Mouse (Mus musculus) MEL (cell line): ENCODE measurements around the gene Sbf1. TPM values are rescaled to one million over a fixed set of nuclear protein-coding genes. Genes with fewer than 3 reads are reported as not detected.

ENCODE experiments used
- DNase-seq: peaks from one replicate; pipeline ENCODE4 v3.0.0; 2011; ENCODE audit warnings: low read depth, low spot score
- H3K27ac ChIP-seq: 2 replicates; pipeline ENCODE4 v1.5.1; 2012; ENCODE audit warnings: low read depth, mild to moderate bottlenecking, control low read depth, low read length, moderate library complexity; ENCODE audit not compliant: control insufficient read depth
- H3K27me3 ChIP-seq, 2 experiments: fragments of 150-350 bp in 1 of 2; sonication (generic) in 1 of 2; 2 replicates each; pipeline ENCODE4 v1.6.1; 2012; ENCODE audit warnings: low read length in 2 of 2, mild to moderate bottlenecking in 2 of 2, improper control_type of control experiment in 1 of 2, moderate library complexity in 1 of 2; ENCODE audit not compliant: insufficient read depth in 2 of 2, control insufficient read depth in 1 of 2
- H3K36me3 ChIP-seq, 2 experiments: 2 replicates each; pipeline ENCODE4 v1.6.1; 2012 to 2014; ENCODE audit warnings: low read length in 2 of 2, improper control_type of control experiment in 1 of 2, inconsistent platforms in 1 of 2, mild to moderate bottlenecking in 1 of 2; ENCODE audit not compliant: insufficient read depth in 2 of 2, control insufficient read depth in 1 of 2
- H3K4me1 ChIP-seq, 2 experiments: fragments of 150-350 bp in 1 of 2; sonication (generic) in 1 of 2; 2 replicates each; pipeline ENCODE4 v1.6.1; 2012; ENCODE audit warnings: low read length in 2 of 2, improper control_type of control experiment in 1 of 2, mild to moderate bottlenecking in 1 of 2; ENCODE audit not compliant: insufficient read depth in 2 of 2, control insufficient read depth in 1 of 2
- H3K4me3 ChIP-seq, 2 experiments: fragments of 150-350 bp in 1 of 2; sonication (generic) in 1 of 2; 2 replicates each; pipeline ENCODE4 v1.5.1; 2012; ENCODE audit warnings: low read depth in 2 of 2, low read length in 2 of 2, mild to moderate bottlenecking in 2 of 2, moderate library complexity in 2 of 2, control low read depth in 1 of 2, improper control_type of control experiment in 1 of 2; ENCODE audit not compliant: control insufficient read depth in 1 of 2, insufficient read depth in 1 of 2
- H3K79me2 ChIP-seq: 2 replicates; pipeline ENCODE4 v1.6.1; 2012; ENCODE audit warnings: mild to moderate bottlenecking, low read length, moderate library complexity; ENCODE audit not compliant: control insufficient read depth, poor library complexity, insufficient read depth
- H3K9ac ChIP-seq: 2 replicates; pipeline ENCODE4 v1.6.1; 2012; ENCODE audit warnings: low read depth, mild to moderate bottlenecking, control low read depth, low read length, moderate library complexity; ENCODE audit not compliant: control insufficient read depth, poor library complexity, severe bottlenecking
- H3K9me3 ChIP-seq: fragments of 150-350 bp; sonication (generic); replicated peaks from 2 replicates; pipeline ENCODE4 v1.6.1; 2012; ENCODE audit warnings: mild to moderate bottlenecking, low read length, improper control_type of control experiment, moderate library complexity; ENCODE audit not compliant: insufficient read depth
- BHLHE40 ChIP-seq: IDR thresholded peaks from 2 replicates; pipeline ENCODE4 v1.6.1; 2012; ENCODE audit warnings: low read depth, mild to moderate bottlenecking, inconsistent platforms, low read length, improper control_type of control experiment, borderline replicate concordance
- EP300 ChIP-seq, 2 experiments: IDR thresholded peaks; 2 replicates each; pipeline ENCODE4 v1.6.1; 2011; ENCODE audit warnings: improper control_type of control experiment in 2 of 2, low read length in 2 of 2, low read depth in 1 of 2, mild to moderate bottlenecking in 1 of 2
- ETS1 ChIP-seq: IDR thresholded peaks from 2 replicates; pipeline ENCODE4 v1.6.1; 2012; ENCODE audit warnings: low read depth, mild to moderate bottlenecking, inconsistent platforms, low read length, improper control_type of control experiment, moderate library complexity
- GATA1 ChIP-seq: IDR thresholded peaks from 2 replicates; pipeline ENCODE4 v1.6.1; 2011; ENCODE audit warnings: low read depth, low read length, improper control_type of control experiment
- HCFC1 ChIP-seq: IDR thresholded peaks from 2 replicates; pipeline ENCODE4 v1.6.1; 2012; ENCODE audit warnings: low read depth, mild to moderate bottlenecking, inconsistent platforms, low read length, improper control_type of control experiment, moderate library complexity
- MXI1 ChIP-seq: IDR thresholded peaks from 2 replicates; pipeline ENCODE4 v1.6.1; 2011; ENCODE audit warnings: mild to moderate bottlenecking, low read depth, low read length, improper control_type of control experiment
- MYC ChIP-seq: IDR thresholded peaks from 2 replicates; pipeline ENCODE4 v1.6.1; 2011; ENCODE audit warnings: low read depth, mild to moderate bottlenecking, low read length, improper control_type of control experiment, moderate library complexity
- NRF1 ChIP-seq: IDR thresholded peaks from 2 replicates; pipeline ENCODE4 v1.6.1; 2014; ENCODE audit warnings: low read depth, mild to moderate bottlenecking, inconsistent platforms, low read length, improper control_type of control experiment, moderate library complexity; ENCODE audit not compliant: poor library complexity, insufficient read depth, severe bottlenecking
- RAD21 ChIP-seq: IDR thresholded peaks from 2 replicates; pipeline ENCODE4 v1.6.1; 2011; ENCODE audit warnings: mild to moderate bottlenecking, low read depth, low read length, improper control_type of control experiment
- RCOR1 ChIP-seq: IDR thresholded peaks from 2 replicates; pipeline ENCODE4 v1.6.1; 2012; ENCODE audit warnings: low read depth, mild to moderate bottlenecking, inconsistent platforms, low read length, improper control_type of control experiment
- SIN3A ChIP-seq: IDR thresholded peaks from 2 replicates; pipeline ENCODE4 v1.6.1; 2012; ENCODE audit warnings: low read length, improper control_type of control experiment, inconsistent platforms
- SMC3 ChIP-seq: IDR thresholded peaks from 2 replicates; pipeline ENCODE4 v1.6.1; 2011; ENCODE audit warnings: low read depth, low read length, improper control_type of control experiment
- TAL1 ChIP-seq: IDR thresholded peaks from 2 replicates; pipeline ENCODE4 v1.6.1; 2012; ENCODE audit warnings: mild to moderate bottlenecking, inconsistent platforms, low read length, moderate library complexity, mixed read lengths
- TCF12 ChIP-seq: IDR thresholded peaks from 2 replicates; pipeline ENCODE4 v1.6.1; 2014; ENCODE audit warnings: low read depth, mild to moderate bottlenecking, inconsistent platforms, low read length, improper control_type of control experiment, moderate library complexity
- USF2 ChIP-seq, 2 experiments: IDR thresholded peaks; 2 replicates each; pipeline ENCODE4 v1.6.1; 2011 to 2012; ENCODE audit warnings: improper control_type of control experiment in 2 of 2, low read length in 2 of 2, borderline replicate concordance in 1 of 2, inconsistent platforms in 1 of 2, low read depth in 1 of 2, mild to moderate bottlenecking in 1 of 2; ENCODE audit not compliant: insufficient read depth in 1 of 2
- ZC3H11A ChIP-seq: IDR thresholded peaks from 2 replicates; pipeline ENCODE4 v1.6.1; 2012; ENCODE audit warnings: low read depth, mild to moderate bottlenecking, inconsistent platforms, low read length, improper control_type of control experiment
- ZKSCAN1 ChIP-seq: IDR thresholded peaks from 2 replicates; pipeline ENCODE4 v1.6.1; 2012; ENCODE audit warnings: low read depth, mild to moderate bottlenecking, inconsistent platforms, low read length, improper control_type of control experiment, moderate library complexity
- ZNF384 ChIP-seq: IDR thresholded peaks from 2 replicates; pipeline ENCODE4 v1.6.1; 2012; ENCODE audit warnings: low read depth, mild to moderate bottlenecking, inconsistent platforms, low read length, improper control_type of control experiment
- polyA plus RNA-seq, 2 experiments: library from polyadenylated mRNA; stranded (reverse) in 1 of 2; unstranded in 1 of 2; fragments of >175 nt in 1 of 2; fragments of >200 nt in 1 of 2; gene quantifications; 2 replicates each; pipeline versions ENCODE4 v1.2.1 to v1.2.4; 2012; ENCODE audit warnings: low replicate concordance in 2 of 2, low read depth in 1 of 2; ENCODE audit not compliant: insufficient read length in 2 of 2, insufficient read depth in 1 of 2, missing spikeins in 1 of 2
- total RNA-seq: library from RNA; depleted of rRNA; stranded (reverse); fragments of 300-350 nt; gene quantifications from 2 replicates; pipeline ENCODE4 v1.2.3, GENCODE M21; 2012

Gene Sbf1
- total and polyA plus RNA-seq, 3 experiments: 80.4 to 147 TPM; not detected in 1

DNA sequence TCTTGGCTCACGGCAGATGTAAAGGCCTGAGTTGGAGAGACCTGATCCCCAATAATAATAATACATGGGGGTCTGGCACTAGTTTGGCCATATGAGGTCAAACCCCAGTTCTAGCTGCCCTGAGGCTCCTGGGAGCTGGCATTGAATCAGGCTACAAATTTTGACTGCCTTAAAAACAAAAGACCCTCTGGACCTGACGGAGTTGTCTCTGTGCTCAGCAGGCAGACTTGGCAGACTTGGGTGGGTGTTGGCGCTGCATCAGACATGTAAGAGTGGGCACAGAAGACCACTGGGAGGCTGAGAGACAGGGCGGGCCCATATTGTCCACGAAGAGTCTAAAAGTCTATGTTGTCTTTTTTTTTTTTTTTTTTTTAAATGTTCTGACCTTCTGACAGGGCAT lies 28.5 kb downstream of the Sbf1 start:
- Histone ChIP-seq H3K9me3 (no peaks in the 10 kb centered on the region), H3K36me3 (peaks cover 13 to 20% of the 10 kb centered on the region in 2 experiments), H3K4me1 (peaks cover 12 to 14% of the 10 kb centered on the region in 2 experiments), H3K27me3 (no peaks in the 10 kb centered on the region), H3K9ac (no peak overlapping the region), H3K27ac (no peak overlapping the region), H3K79me2 (no peaks in the 10 kb centered on the region), H3K4me3 (no peak overlapping the region)
- TF ChIP-seq ZNF384: no peak; the same call in 1 of the 2 replicates
- TF ChIP-seq ZKSCAN1: no peak
- TF ChIP-seq SIN3A: no peak
- no peak for TF ChIP-seq NRF1
- TF ChIP-seq HCFC1: no peak
- DNase-seq: no peak

DNA sequence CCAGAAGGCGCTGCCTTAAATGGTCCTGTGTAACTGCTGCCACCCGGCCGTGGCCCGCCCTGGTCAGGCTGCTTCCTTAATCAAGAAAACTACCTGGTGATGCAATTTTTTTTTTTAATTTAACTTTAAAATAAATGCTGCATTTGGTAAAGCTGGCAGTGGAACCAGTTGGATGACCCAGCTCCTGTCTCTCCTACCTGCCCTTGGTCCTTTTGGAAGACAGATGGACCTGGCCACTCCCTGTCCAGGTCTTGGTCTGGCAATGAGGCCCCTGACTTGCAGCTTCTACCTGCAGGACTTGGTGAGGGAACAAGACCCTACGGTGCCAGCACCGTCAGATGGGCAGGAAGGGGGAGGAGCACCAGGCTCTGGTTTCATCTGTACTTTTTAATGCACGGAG lies 29.0 kb downstream of the Sbf1 start:
- Histone ChIP-seq H3K36me3 (peaks cover 13 to 20% of the 10 kb centered on the region in 2 experiments), H3K27ac (no peak overlapping the region), H3K4me1 (peaks cover 12 to 14% of the 10 kb centered on the region in 2 experiments), H3K9me3 (no peaks in the 10 kb centered on the region), H3K4me3 (no peak overlapping the region), H3K9ac (no peak overlapping the region), H3K79me2 (no peaks in the 10 kb centered on the region), H3K27me3 (no peaks in the 10 kb centered on the region)
- TF ChIP-seq HCFC1: no peak
- no peak for TF ChIP-seq SIN3A
- no peak for TF ChIP-seq MYC
- no peak for TF ChIP-seq RCOR1
- TF ChIP-seq BHLHE40: no peak
- TF ChIP-seq USF2 (IDR thresholded peaks at IDR 0.05; ENCODE audit: borderline replicate concordance in 1 of 2, insufficient read depth in 1 of 2, low read depth in 1 of 2, low read length in 2 of 2): no peak
- no peak for TF ChIP-seq SMC3
- no peak for DNase-seq

- H3K9ac ChIP-seq: no peak overlapping the region
- peak; percentile 68 for DNase-seq
- H3K79me2 ChIP-seq: no peaks in the 10 kb centered on the region
- H3K27me3 ChIP-seq: no peaks in the 10 kb centered on the region
- H3K9me3 ChIP-seq: no peaks in the 10 kb centered on the region
- no peak overlapping the region for H3K4me3 ChIP-seq
- peaks cover 12 to 14% of the 10 kb centered on the region in 2 experiments for H3K4me1 ChIP-seq
- H3K36me3 ChIP-seq: peaks cover 8 to 20% of the 10 kb centered on the region in 2 experiments
- peak overlapping the region; percentile 48 for H3K27ac ChIP-seq
- TF ChIP-seq MXI1 (peak; percentile 37; the same call in 1 of the 2 replicates), ETS1 (peak; percentile 92), RAD21 (no peak), GATA1 (peak; percentile 84), BHLHE40 (peak; percentile 24; the same call in 1 of the 2 replicates), ZC3H11A (no peak), TAL1 (peak; percentile 58), SIN3A (peak; percentile 62; the same call in 1 of the 2 replicates), EP300 (IDR thresholded peaks at IDR 0.05; ENCODE audit: low read depth in 1 of 2, low read length in 2 of 2) (peak; percentile 72 to 75), TCF12 (peak; percentile 86)
- TF ChIP-seq, all 39 proteins: peak for 8
These were observed 29.6 kb downstream of the Sbf1 start for GRCm38 (mm10) chr15:89285478-89285877.
